Mouse (Mus musculus): ENCODE measurements around the gene Cald1. TPM values are rescaled to one million over a fixed set of nuclear protein-coding genes. Genes with fewer than 3 reads are reported as not detected.
A peak's percentile ranks its signal among the peaks of the same experiment; 100 is the strongest.

The Cald1 gene
- polyA plus RNA-seq, 1 experiment from 2014 or later: 59.2 TPM

GRCm38 (mm10) chr6:34648017-34648787 lies 49.9 kb downstream of the Cald1 start:
- Histone ChIP-seq H3K9me3 (replicated peaks) (no peaks in the 10 kb centered on the region), H3K4me1 (no peaks in the 10 kb centered on the region), H3K27me3 (replicated peaks) (no peaks in the 10 kb centered on the region), H3K9ac (replicated peaks) (no peak overlapping the region), H3K36me3 (no peaks in the 10 kb centered on the region), H3K27ac (replicated peaks) (no peak overlapping the region), H3K4me2 (no peak overlapping the region), H3K4me3 (replicated peaks) (no peak overlapping the region)
- ATAC-seq (ENCODE audit: low FRiP score): no peak
- 69% methylated on average over 5 of the region's 5 CpGs for WGBS

GRCm38 (mm10) chr6:34651298-34651697 lies 53.0 kb downstream of the Cald1 start:
- Histone ChIP-seq H3K4me2 (no peak overlapping the region), H3K36me3 (no peaks in the 10 kb centered on the region), H3K4me1 (no peaks in the 10 kb centered on the region), H3K27me3 (replicated peaks) (no peaks in the 10 kb centered on the region), H3K9ac (replicated peaks) (no peak overlapping the region), H3K27ac (replicated peaks) (no peak overlapping the region), H3K4me3 (replicated peaks) (no peak overlapping the region), H3K9me3 (replicated peaks) (no peaks in the 10 kb centered on the region)
- WGBS: 60% methylated on average over 7 of the region's 7 CpGs
- ATAC-seq (ENCODE audit: low FRiP score): no peak

- Histone ChIP-seq H3K27ac (replicated peaks) (no peak overlapping the region), H3K4me3 (replicated peaks) (no peak overlapping the region), H3K36me3 (no peaks in the 10 kb centered on the region), H3K27me3 (replicated peaks) (no peaks in the 10 kb centered on the region), H3K9me3 (replicated peaks) (no peaks in the 10 kb centered on the region), H3K4me2 (no peak overlapping the region), H3K9ac (replicated peaks) (no peak overlapping the region), H3K4me1 (no peaks in the 10 kb centered on the region)
- ATAC-seq (ENCODE audit: low FRiP score): no peak
- WGBS: 76% methylated on average over 3 of the region's 3 CpGs
Measured at GRCm38 (mm10) chr6:34655719-34656118, 57.4 kb downstream of the Cald1 start.

- no peak overlapping the region for H3K9ac ChIP-seq (replicated peaks)
- no peaks in the 10 kb centered on the region for H3K4me1 ChIP-seq
- no peak overlapping the region for H3K27ac ChIP-seq (replicated peaks)
- no peak overlapping the region for H3K4me3 ChIP-seq (replicated peaks)
- H3K4me2 ChIP-seq: no peak overlapping the region
- WGBS: 83% methylated on average over 5 of the region's 5 CpGs
- no peak for ATAC-seq (ENCODE audit: low FRiP score)
- H3K9me3 ChIP-seq (replicated peaks): no peaks in the 10 kb centered on the region
- no peaks in the 10 kb centered on the region for H3K27me3 ChIP-seq (replicated peaks)
- no peaks in the 10 kb centered on the region for H3K36me3 ChIP-seq
Measured at GRCm38 (mm10) chr6:34658791-34659190, 60.5 kb downstream of the Cald1 start.

- Histone ChIP-seq H3K27ac (replicated peaks) (no peak overlapping the region), H3K4me3 (replicated peaks) (no peak overlapping the region), H3K9me3 (replicated peaks) (no peaks in the 10 kb centered on the region), H3K9ac (replicated peaks) (no peak overlapping the region), H3K36me3 (no peaks in the 10 kb centered on the region), H3K4me2 (no peak overlapping the region), H3K27me3 (replicated peaks) (no peaks in the 10 kb centered on the region), H3K4me1 (no peaks in the 10 kb centered on the region)
- WGBS: 29% methylated on average over 8 of the region's 8 CpGs
- 0 out of 2 replicates have a peak, but pooled peaks have one; percentile 38 for ATAC-seq (ENCODE audit: low FRiP score)
Measured at GRCm38 (mm10) chr6:34660724-34661123, 62.4 kb downstream of the Cald1 start.

GRCm38 (mm10) chr6:34662626-34663025 lies 64.3 kb downstream of the Cald1 start:
- 84% methylated on average over 6 of the region's 6 CpGs for WGBS
- ATAC-seq (ENCODE audit: low FRiP score): no peak
- Histone ChIP-seq H3K9ac (replicated peaks) (no peak overlapping the region), H3K4me3 (replicated peaks) (no peak overlapping the region), H3K9me3 (replicated peaks) (no peaks in the 10 kb centered on the region), H3K27me3 (replicated peaks) (no peaks in the 10 kb centered on the region), H3K4me1 (no peaks in the 10 kb centered on the region), H3K36me3 (no peaks in the 10 kb centered on the region), H3K4me2 (no peak overlapping the region), H3K27ac (replicated peaks) (no peak overlapping the region)

- WGBS: 88% methylated on average over 4 of the region's 4 CpGs
- H3K4me2 ChIP-seq: no peak overlapping the region
- H3K36me3 ChIP-seq: no peaks in the 10 kb centered on the region
- no peaks in the 10 kb centered on the region for H3K27me3 ChIP-seq (replicated peaks)
- no peaks in the 10 kb centered on the region for H3K9me3 ChIP-seq (replicated peaks)
- no peak for ATAC-seq (ENCODE audit: low FRiP score)
- H3K9ac ChIP-seq (replicated peaks): no peak overlapping the region
- H3K4me1 ChIP-seq: no peaks in the 10 kb centered on the region
- H3K27ac ChIP-seq (replicated peaks): no peak overlapping the region
- H3K4me3 ChIP-seq (replicated peaks): no peak overlapping the region
Measured at GRCm38 (mm10) chr6:34664291-34664690, 66.0 kb downstream of the Cald1 start.

- ATAC-seq (ENCODE audit: low FRiP score): no peak
- no peaks in the 10 kb centered on the region for H3K9me3 ChIP-seq (replicated peaks)
- no peaks in the 10 kb centered on the region for H3K4me1 ChIP-seq
- no peaks in the 10 kb centered on the region for H3K27me3 ChIP-seq (replicated peaks)
- H3K4me3 ChIP-seq (replicated peaks): no peak overlapping the region
- no peak overlapping the region for H3K27ac ChIP-seq (replicated peaks)
- no peak overlapping the region for H3K4me2 ChIP-seq
- H3K9ac ChIP-seq (replicated peaks): no peak overlapping the region
- 73% methylated on average over 5 of the region's 5 CpGs for WGBS
- no peaks in the 10 kb centered on the region for H3K36me3 ChIP-seq
Measured at GRCm38 (mm10) chr6:34664749-34665148, 66.4 kb downstream of the Cald1 start.

GRCm38 (mm10) chr6:34668739-34669254 lies 70.5 kb downstream of the Cald1 start:
- Histone ChIP-seq H3K4me2 (no peak overlapping the region), H3K27me3 (replicated peaks) (no peaks in the 10 kb centered on the region), H3K36me3 (no peaks in the 10 kb centered on the region), H3K27ac (replicated peaks) (no peak overlapping the region), H3K9me3 (replicated peaks) (no peaks in the 10 kb centered on the region), H3K4me3 (replicated peaks) (no peak overlapping the region), H3K9ac (replicated peaks) (no peak overlapping the region), H3K4me1 (no peaks in the 10 kb centered on the region)
- no peak for ATAC-seq (ENCODE audit: low FRiP score)
- 90% methylated on average over 5 of the region's 5 CpGs for WGBS

GRCm38 (mm10) chr6:34671355-34671754 lies 73.1 kb downstream of the Cald1 start:
- H3K4me2 ChIP-seq: no peak overlapping the region
- ATAC-seq (ENCODE audit: low FRiP score): no peak
- WGBS: 100% methylated on average over 1 of the region's 1 CpGs

GRCm38 (mm10) chr6:34674416-34674815 lies 76.1 kb downstream of the Cald1 start:
- 93% methylated on average over 7 of the region's 7 CpGs for WGBS

More at GRCm38 (mm10) chr6:34671355-34671754, 73.1 kb downstream of the Cald1 start:
- no peak overlapping the region for H3K27ac ChIP-seq (replicated peaks)
- H3K9ac ChIP-seq (replicated peaks): no peak overlapping the region
- H3K27me3 ChIP-seq (replicated peaks): no peaks in the 10 kb centered on the region
- no peak overlapping the region for H3K4me3 ChIP-seq (replicated peaks)
- H3K4me1 ChIP-seq: no peaks in the 10 kb centered on the region
- no peaks in the 10 kb centered on the region for H3K9me3 ChIP-seq (replicated peaks)
- H3K36me3 ChIP-seq: no peaks in the 10 kb centered on the region

GRCm38 (mm10) chr6:34674897-34675296 lies 76.6 kb downstream of the Cald1 start:
- no peak for ATAC-seq (ENCODE audit: low FRiP score)
- no peak overlapping the region for H3K9ac ChIP-seq (replicated peaks)

More at GRCm38 (mm10) chr6:34674416-34674815, 76.1 kb downstream of the Cald1 start:
- Histone ChIP-seq H3K4me1 (no peaks in the 10 kb centered on the region), H3K27ac (replicated peaks) (no peak overlapping the region), H3K9ac (replicated peaks) (no peak overlapping the region), H3K27me3 (replicated peaks) (no peaks in the 10 kb centered on the region), H3K9me3 (replicated peaks) (no peaks in the 10 kb centered on the region), H3K4me2 (no peak overlapping the region), H3K36me3 (no peaks in the 10 kb centered on the region), H3K4me3 (replicated peaks) (no peak overlapping the region)
- ATAC-seq (ENCODE audit: low FRiP score): no peak

More at GRCm38 (mm10) chr6:34674897-34675296, 76.6 kb downstream of the Cald1 start:
- Histone ChIP-seq H3K27me3 (replicated peaks) (no peaks in the 10 kb centered on the region), H3K4me3 (replicated peaks) (no peak overlapping the region), H3K4me2 (no peak overlapping the region), H3K27ac (replicated peaks) (no peak overlapping the region), H3K9me3 (replicated peaks) (no peaks in the 10 kb centered on the region), H3K36me3 (no peaks in the 10 kb centered on the region), H3K4me1 (no peaks in the 10 kb centered on the region)
- WGBS: 75% methylated on average over 10 of the region's 10 CpGs
